Mouse (Mus musculus) neural tube, embryonic 15.5 days (tissue): Measurements from ENCODE around the gene Usp54. TPM values are rescaled to one million over a fixed set of nuclear protein-coding genes. Genes with fewer than 3 reads are reported as not detected.
"Not testable (repeated sequence)": the region's sequence is repeated elsewhere in the genome, so short reads cannot be mapped to it uniquely, and the experiment has no call there.

Source experiments
- ATAC-seq: fragments of 200-750 bp; cut with Nextera tagmentation; 2 replicates; pipeline ENCODE4 v1.8.0; 2017; ENCODE audit warnings: mild to moderate bottlenecking, moderate TSS enrichment, moderate library complexity; ENCODE audit not compliant: low FRiP score
- H3K27ac ChIP-seq: fragments of 300-500 bp; sonication (generic); replicated peaks from 2 replicates; pipeline ENCODE4 v1.5.1; 2015; ENCODE audit warnings: mild to moderate bottlenecking, inconsistent platforms
- H3K27me3 ChIP-seq: fragments of 300-500 bp; sonication (generic); replicated peaks from 2 replicates; pipeline ENCODE4 v1.6.1; 2015; ENCODE audit warnings: inconsistent platforms
- H3K36me3 ChIP-seq: fragments of 300-500 bp; sonication (generic); 2 replicates; pipeline ENCODE4 v1.6.1; 2015; ENCODE audit warnings: inconsistent platforms
- H3K4me1 ChIP-seq: fragments of 300-500 bp; sonication (generic); 2 replicates; pipeline ENCODE4 v1.6.1; 2015; ENCODE audit warnings: inconsistent platforms
- H3K4me2 ChIP-seq: fragments of 300-500 bp; sonication (generic); 2 replicates; pipeline ENCODE4 v1.6.1; 2015; ENCODE audit warnings: inconsistent platforms, mild to moderate bottlenecking, moderate library complexity
- H3K4me3 ChIP-seq: fragments of 300-500 bp; sonication (generic); replicated peaks from 2 replicates; pipeline ENCODE4 v1.5.1; 2015; ENCODE audit warnings: mild to moderate bottlenecking, inconsistent platforms
- H3K9ac ChIP-seq: fragments of 300-500 bp; sonication (generic); replicated peaks from 2 replicates; pipeline ENCODE4 v1.6.1; 2015; ENCODE audit warnings: mild to moderate bottlenecking, inconsistent platforms
- H3K9me3 ChIP-seq: fragments of 300-500 bp; sonication (generic); replicated peaks from 2 replicates; pipeline ENCODE4 v1.6.1; 2016; ENCODE audit warnings: inconsistent platforms
- WGBS: fragments of 180-500 bp; shearing (Covaris S2); methylation state at CpG from one replicate; pipeline ENCODE4 v1.1.7; 2015; ENCODE audit warnings: mixed read lengths; 5-methylcytosine and 5-hydroxymethylcytosine counted together
- polyA plus RNA-seq: library from polyadenylated mRNA; unstranded; fragments of >200 nt; fragmentation: Nextera tagmentation; extraction: Ambion mirVana; gene quantifications from 2 replicates; pipeline ENCODE4 v1.2.1, GENCODE M21; 2015

Usp54 gene
- polyA plus RNA-seq, 1 experiment from 2014 or later = 9.7 TPM

- ATAC-seq = no peak
These were observed 39.6 kb downstream of the Usp54 start for GRCm38 (mm10) chr14:20601287-20601686.

GRCm38 (mm10) chr14:20600203-20600602 lies 40.7 kb downstream of the Usp54 start:
- no peak overlapping the region for H3K9ac ChIP-seq
- no peak overlapping the region for H3K4me2 ChIP-seq
- H3K4me3 ChIP-seq = no peak overlapping the region
- no peak overlapping the region for H3K27ac ChIP-seq
- no peak for ATAC-seq
- H3K4me1 ChIP-seq = no peaks in the 10 kb centered on the region; the same call in 1 of the 2 replicates
- no peaks in the 10 kb centered on the region for H3K9me3 ChIP-seq
- H3K36me3 ChIP-seq = no peaks in the 10 kb centered on the region
- 71% methylated on average over 2 of the region's 2 CpGs for WGBS
- no peaks in the 10 kb centered on the region for H3K27me3 ChIP-seq

More at GRCm38 (mm10) chr14:20601287-20601686, 39.6 kb downstream of the Usp54 start:
- Histone ChIP-seq H3K27ac (no peak overlapping the region), H3K4me3 (no peak overlapping the region), H3K9ac (no peak overlapping the region), H3K36me3 (peaks cover 2% of the 10 kb centered on the region; the same call in 1 of the 2 replicates), H3K9me3 (no peaks in the 10 kb centered on the region), H3K4me1 (no peaks in the 10 kb centered on the region), H3K27me3 (no peaks in the 10 kb centered on the region), H3K4me2 (no peak overlapping the region)
- 97% methylated on average over 1 of the region's 1 CpGs for WGBS

GRCm38 (mm10) chr14:20599542-20599941 lies 41.3 kb downstream of the Usp54 start:
- 87% methylated on average over 2 of the region's 2 CpGs for WGBS
- no peak for ATAC-seq

GRCm38 (mm10) chr14:20595781-20596180 lies 45.1 kb downstream of the Usp54 start:
- H3K4me2 ChIP-seq = no peak overlapping the region
- no peak for ATAC-seq
- no peaks in the 10 kb centered on the region for H3K36me3 ChIP-seq
- H3K4me1 ChIP-seq = no peaks in the 10 kb centered on the region; the same call in 1 of the 2 replicates
- H3K27ac ChIP-seq = peak overlapping the region; percentile 58; the same call in 1 of the 2 replicates
- H3K9ac ChIP-seq = no peak overlapping the region
- H3K27me3 ChIP-seq = no peaks in the 10 kb centered on the region
- WGBS = 27% methylated on average over 3 of the region's 3 CpGs
- H3K9me3 ChIP-seq = no peaks in the 10 kb centered on the region
- H3K4me3 ChIP-seq = no peak overlapping the region

More at GRCm38 (mm10) chr14:20599542-20599941, 41.3 kb downstream of the Usp54 start:
- Histone ChIP-seq H3K27me3 (no peaks in the 10 kb centered on the region), H3K27ac (no peak overlapping the region), H3K9me3 (no peaks in the 10 kb centered on the region), H3K4me3 (no peak overlapping the region), H3K9ac (no peak overlapping the region), H3K4me2 (no peak overlapping the region), H3K36me3 (no peaks in the 10 kb centered on the region), H3K4me1 (no peaks in the 10 kb centered on the region; the same call in 1 of the 2 replicates)

GRCm38 (mm10) chr14:20587458-20587857 lies 53.4 kb downstream of the Usp54 start:
- Histone ChIP-seq H3K4me1 (no peaks in the 10 kb centered on the region), H3K27me3 (no peaks in the 10 kb centered on the region), H3K27ac (no peak overlapping the region), H3K4me3 (no peak overlapping the region), H3K9me3 (no peaks in the 10 kb centered on the region), H3K36me3 (peaks cover 33% of the 10 kb centered on the region), H3K9ac (no peak overlapping the region), H3K4me2 (no peak overlapping the region)
- whole genome bisulfite sequencing = 87% methylated on average over 5 of the region's 5 CpGs
- ATAC-seq = no peak

- no peak for ATAC-seq
- no peak overlapping the region for H3K9ac ChIP-seq
- no peaks in the 10 kb centered on the region for H3K27me3 ChIP-seq
- H3K4me2 ChIP-seq = no peak overlapping the region
- H3K27ac ChIP-seq = no peak overlapping the region
- no peaks in the 10 kb centered on the region for H3K4me1 ChIP-seq
- H3K4me3 ChIP-seq = no peak overlapping the region
- peaks cover 40% of the 10 kb centered on the region for H3K36me3 ChIP-seq
- 54% methylated on average over 6 of the region's 6 CpGs for WGBS
- H3K9me3 ChIP-seq = no peaks in the 10 kb centered on the region
These were observed 61.9 kb downstream of the Usp54 start for GRCm38 (mm10) chr14:20578822-20579407.

GRCm38 (mm10) chr14:20576179-20576578 lies 64.7 kb downstream of the Usp54 start:
- no peaks in the 10 kb centered on the region for H3K4me1 ChIP-seq
- 59% methylated on average over 7 of the region's 7 CpGs for WGBS
- H3K4me2 ChIP-seq = no peak overlapping the region
- no peak overlapping the region for H3K9ac ChIP-seq
- no peaks in the 10 kb centered on the region for H3K27me3 ChIP-seq
- H3K36me3 ChIP-seq = peaks cover 33% of the 10 kb centered on the region
- no peaks in the 10 kb centered on the region for H3K9me3 ChIP-seq
- peak; percentile 47; the same call in 1 of the 2 replicates for ATAC-seq
- no peak overlapping the region for H3K4me3 ChIP-seq
- no peak overlapping the region for H3K27ac ChIP-seq

- not testable (repeated sequence) for ATAC-seq, H3K9me3 ChIP-seq, H3K27ac ChIP-seq, H3K4me2 ChIP-seq, H3K4me3 ChIP-seq, H3K27me3 ChIP-seq, H3K9ac ChIP-seq, H3K4me1 ChIP-seq
- WGBS = 93% methylated on average over 3 of the region's 3 CpGs
- peaks cover 43% of the 10 kb centered on the region for H3K36me3 ChIP-seq
These were observed 67.7 kb downstream of the Usp54 start for GRCm38 (mm10) chr14:20573196-20573595.

- H3K27ac ChIP-seq = no peak overlapping the region
- no peak for ATAC-seq
- H3K9ac ChIP-seq = no peak overlapping the region
- peaks cover 58% of the 10 kb centered on the region for H3K36me3 ChIP-seq
- no peak overlapping the region for H3K4me2 ChIP-seq
- H3K9me3 ChIP-seq = no peaks in the 10 kb centered on the region
- no peaks in the 10 kb centered on the region for H3K27me3 ChIP-seq
- no peaks in the 10 kb centered on the region for H3K4me1 ChIP-seq
- WGBS = 82% methylated on average over 9 of the region's 9 CpGs
- no peak overlapping the region for H3K4me3 ChIP-seq
These were observed 75.4 kb downstream of the Usp54 start for GRCm38 (mm10) chr14:20565256-20566021.

GRCm38 (mm10) chr14:20564692-20565091 lies 76.2 kb downstream of the Usp54 start:
- Histone ChIP-seq H3K4me2 (no peak overlapping the region), H3K9ac (no peak overlapping the region), H3K27me3 (no peaks in the 10 kb centered on the region), H3K9me3 (no peaks in the 10 kb centered on the region), H3K4me1 (no peaks in the 10 kb centered on the region), H3K4me3 (no peak overlapping the region), H3K36me3 (peaks cover 53% of the 10 kb centered on the region), H3K27ac (no peak overlapping the region)
- no peak for ATAC-seq
- 75% methylated on average over 12 of the region's 12 CpGs for WGBS

GRCm38 (mm10) chr14:20561897-20562296 lies 79.0 kb downstream of the Usp54 start:
- Histone ChIP-seq H3K4me2 (no peak overlapping the region), H3K4me1 (no peaks in the 10 kb centered on the region), H3K36me3 (peaks cover 48% of the 10 kb centered on the region), H3K9me3 (no peaks in the 10 kb centered on the region), H3K4me3 (no peak overlapping the region), H3K9ac (no peak overlapping the region), H3K27me3 (no peaks in the 10 kb centered on the region), H3K27ac (no peak overlapping the region)
- ATAC-seq = no peak
- WGBS = 94% methylated on average over 5 of the region's 5 CpGs

GRCm38 (mm10) chr14:20550136-20550535 lies 90.7 kb downstream of the Usp54 start:
- WGBS = 96% methylated on average over 2 of the region's 2 CpGs

More at GRCm38 (mm10) chr14:20550136-20550535, 90.7 kb downstream of the Usp54 start:
- H3K9ac ChIP-seq = no peak overlapping the region
- no peak overlapping the region for H3K4me3 ChIP-seq
- no peaks in the 10 kb centered on the region for H3K9me3 ChIP-seq
- H3K4me1 ChIP-seq = peaks cover 4% of the 10 kb centered on the region
- no peak overlapping the region for H3K4me2 ChIP-seq
- H3K27me3 ChIP-seq = no peaks in the 10 kb centered on the region
- no peak overlapping the region for H3K27ac ChIP-seq
- peaks cover 42% of the 10 kb centered on the region for H3K36me3 ChIP-seq
- no peak for ATAC-seq
